Mouse (Mus musculus) mouse embryonic stem cell (cell line): ENCODE results near the gene Galr3.
"Not testable (repeated sequence)": the region's sequence is repeated elsewhere in the genome, so short reads cannot be mapped to it uniquely, and the experiment has no call there.

Source experiments
- in situ Hi-C, 2 experiments: fragments of 300-500 bp; cut with MboI; formaldehyde crosslinking; loops; 1 replicate in 1 of 2; 3 replicates in 1 of 2; pipeline ENCODE4 v1.14.3; 2019 to 2020; ENCODE audit warnings: low sequenced_read_pairs in 2 of 2, low pct_unique_long_range_greater_than_20kb in 1 of 2, mixed read lengths in 1 of 2; ENCODE audit not compliant: unreplicated experiment in 1 of 2

Galr3 gene

GRCm38 (mm10) chr15:79041585-79041984, at the start of gene Galr3:
Gene Galr3 (plus strand): TSS chr15:79041885.
- in situ Hi-C loops = no loop called here

DNA sequence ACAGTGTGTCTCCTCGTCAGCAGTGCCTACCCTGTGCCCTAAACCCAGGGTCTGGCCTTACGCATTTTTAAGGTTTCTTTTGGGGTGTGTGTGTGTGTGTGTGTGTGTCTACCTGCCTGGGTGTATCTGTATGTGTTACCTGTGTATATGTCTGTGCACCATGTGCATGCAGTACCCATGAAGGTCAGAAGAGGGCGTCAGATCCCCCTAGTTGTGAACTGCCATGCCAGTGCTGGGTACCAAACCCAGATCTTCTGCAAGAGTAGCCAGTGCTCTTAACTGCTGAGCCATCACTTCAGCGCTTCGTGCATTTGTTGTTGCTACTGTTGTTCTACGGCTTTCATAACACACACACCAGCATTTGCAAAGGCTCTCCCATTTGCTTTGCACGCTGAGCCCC, 49.5 kb upstream of the Galr3 start:
- in situ Hi-C loops = no loop called here

DNA sequence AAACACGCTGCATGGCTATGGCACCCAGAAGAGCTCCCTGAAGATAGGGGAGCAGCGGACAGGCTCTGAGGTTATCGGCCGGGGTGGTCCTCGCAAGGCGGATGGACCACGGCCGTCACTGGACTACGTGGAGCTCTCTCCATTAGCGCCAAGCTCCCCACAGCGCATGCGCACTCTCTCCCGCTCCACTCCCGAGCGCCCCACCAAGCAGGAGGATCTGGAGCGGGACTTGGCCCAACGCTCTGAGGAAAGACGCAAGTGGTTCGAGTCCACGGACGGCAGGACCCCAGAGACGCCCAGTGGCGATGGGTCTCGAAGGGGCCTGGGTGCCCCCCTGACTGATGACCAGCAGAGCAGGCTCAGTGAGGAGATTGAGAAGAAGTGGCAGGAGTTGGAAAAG, 48.8 kb upstream of the Galr3 start:
- in situ Hi-C loops = no loop called here

- in situ Hi-C loops = no loop called here
Measured at GRCm38 (mm10) chr15:78995916-78996315, 45.8 kb upstream of the Galr3 start.

DNA sequence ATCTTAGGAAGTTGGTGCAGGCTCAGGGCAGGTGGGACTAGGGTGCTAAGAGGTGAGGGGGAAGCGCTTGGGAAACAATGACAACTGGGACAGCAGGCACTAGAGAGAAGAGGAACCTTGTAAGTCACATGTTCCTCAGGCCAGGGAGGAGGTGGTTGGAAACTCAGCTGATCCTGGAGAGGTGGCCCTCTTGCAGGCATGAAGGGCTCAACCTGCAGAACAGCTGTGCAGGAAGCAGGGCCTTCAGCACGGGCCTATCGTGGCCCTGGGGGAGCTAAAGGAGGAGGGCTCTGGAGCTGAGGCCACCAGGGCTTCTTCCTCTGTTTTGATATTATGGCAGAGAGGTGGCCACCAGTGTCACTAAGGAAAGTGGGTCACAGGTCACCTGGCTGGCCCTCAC, 45.0 kb upstream of the Galr3 start:
- in situ Hi-C loops = no loop called here

GRCm38 (mm10) chr15:78998348-78998747, 43.3 kb upstream of the Galr3 start:
- in situ Hi-C loops = no loop called here

DNA sequence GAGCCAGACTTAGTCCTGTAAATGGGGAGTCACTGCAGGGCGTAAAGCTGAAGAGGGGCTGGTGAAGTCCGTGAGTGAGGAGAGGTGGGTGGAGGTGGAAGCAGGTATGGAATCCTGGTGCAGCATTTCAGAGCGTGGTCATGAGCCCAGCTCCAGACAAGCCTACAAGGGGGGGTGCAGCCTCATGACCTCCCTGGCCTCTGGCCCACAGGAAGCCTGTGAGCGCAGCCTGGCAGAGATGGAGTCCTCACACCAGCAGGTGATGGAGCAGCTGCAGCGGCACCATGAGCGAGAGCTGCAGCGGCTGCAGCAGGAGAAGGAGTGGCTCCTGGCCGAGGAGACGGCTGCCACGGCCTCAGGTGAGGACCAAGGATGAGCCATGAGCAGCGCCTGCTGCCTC, 42.1 kb upstream of the Galr3 start:
- in situ Hi-C loops = no loop called here

DNA sequence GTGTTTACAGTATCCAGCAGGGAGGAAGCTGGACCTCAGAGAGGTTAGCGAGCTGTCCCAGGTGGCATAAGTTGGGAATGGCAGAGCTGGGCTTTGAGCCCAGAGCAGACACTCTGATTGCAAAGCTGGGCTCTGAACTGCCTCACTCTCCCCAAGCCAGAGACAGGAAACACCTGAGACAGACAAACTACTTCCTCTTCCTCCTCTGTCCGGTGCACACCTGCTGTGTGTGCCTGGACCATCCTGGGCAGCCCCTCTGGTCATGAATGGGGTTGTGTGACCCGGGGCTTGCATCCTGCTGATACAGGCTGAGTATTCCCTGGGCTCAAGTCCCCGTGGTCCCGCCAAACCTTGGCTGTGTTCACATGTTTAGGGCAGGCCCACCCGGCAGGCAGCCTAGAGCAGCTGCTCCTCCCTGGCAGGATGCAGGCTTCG, 41.3 kb upstream of the Galr3 start:
- in situ Hi-C loops = no loop called here

DNA sequence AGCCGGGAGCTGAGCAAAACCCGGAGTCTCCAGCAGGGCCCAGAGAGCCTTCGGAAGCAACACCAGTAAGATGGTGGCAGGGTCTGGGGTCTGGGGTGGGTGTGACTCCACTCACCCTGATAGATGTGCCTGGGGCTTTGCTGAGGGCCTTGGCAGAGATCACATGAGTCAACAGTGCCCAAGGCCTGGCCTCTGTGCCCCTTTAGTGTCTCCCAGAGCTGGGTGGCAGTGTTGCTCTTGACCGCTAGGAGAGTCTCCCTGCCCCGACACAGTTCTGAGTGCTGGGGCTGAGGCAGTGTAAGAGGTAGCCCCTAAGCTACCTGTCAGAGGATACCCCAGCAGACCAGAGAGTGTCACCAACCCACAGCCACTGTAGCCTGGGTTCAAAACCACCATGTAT, 40.1 kb upstream of the Galr3 start:
- in situ Hi-C loops = no loop called here

- in situ Hi-C loops = no loop called here
Measured at GRCm38 (mm10) chr15:79002036-79002435, 39.6 kb upstream of the Galr3 start.

- in situ Hi-C loops = no loop called here
Measured at GRCm38 (mm10) chr15:79003079-79003478, 38.6 kb upstream of the Galr3 start.

DNA sequence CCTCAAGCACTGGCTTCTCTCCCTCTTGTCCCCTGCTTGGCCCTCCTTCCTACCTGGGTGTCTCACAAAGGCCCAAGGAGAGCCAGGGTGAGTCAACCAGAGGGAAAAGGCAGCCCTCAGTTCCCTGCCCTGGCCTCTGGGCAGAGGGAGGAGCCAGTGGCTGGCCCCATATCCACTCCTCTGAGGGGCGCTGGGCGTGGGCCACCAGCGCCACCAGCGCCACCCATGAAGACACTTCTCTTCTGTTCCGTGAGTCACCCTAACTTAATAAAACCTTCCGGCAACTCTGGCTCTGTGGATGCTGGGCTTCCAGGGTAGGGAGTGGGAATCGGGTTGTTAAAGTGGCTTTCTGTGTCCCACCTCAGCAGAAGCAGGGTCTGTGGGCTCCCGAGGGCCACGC, 36.1 kb upstream of the Galr3 start:
- in situ Hi-C loops = no loop called here

DNA sequence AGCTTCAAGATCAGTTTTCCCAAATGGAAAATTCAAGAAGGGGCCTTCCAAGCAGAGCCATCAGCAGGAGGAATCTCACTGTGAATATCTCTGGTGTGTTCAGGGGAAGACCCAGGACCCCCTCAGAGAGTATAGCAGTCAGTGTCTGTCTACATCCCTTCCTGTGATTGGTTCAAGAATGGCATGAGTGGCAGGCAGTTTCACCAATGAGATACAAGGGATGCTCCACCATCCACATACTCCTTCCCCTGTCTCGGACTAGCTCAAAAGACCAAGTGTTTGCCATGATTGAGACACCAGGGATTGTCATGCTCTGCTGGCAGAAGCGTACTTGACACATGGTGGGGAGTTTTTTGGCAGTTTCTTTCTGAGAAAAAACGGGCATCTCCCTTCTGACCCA, 35.0 kb upstream of the Galr3 start:
- in situ Hi-C loops = no loop called here

GRCm38 (mm10) chr15:79007059-79007458, 34.6 kb upstream of the Galr3 start:
- in situ Hi-C loops = no loop called here

DNA sequence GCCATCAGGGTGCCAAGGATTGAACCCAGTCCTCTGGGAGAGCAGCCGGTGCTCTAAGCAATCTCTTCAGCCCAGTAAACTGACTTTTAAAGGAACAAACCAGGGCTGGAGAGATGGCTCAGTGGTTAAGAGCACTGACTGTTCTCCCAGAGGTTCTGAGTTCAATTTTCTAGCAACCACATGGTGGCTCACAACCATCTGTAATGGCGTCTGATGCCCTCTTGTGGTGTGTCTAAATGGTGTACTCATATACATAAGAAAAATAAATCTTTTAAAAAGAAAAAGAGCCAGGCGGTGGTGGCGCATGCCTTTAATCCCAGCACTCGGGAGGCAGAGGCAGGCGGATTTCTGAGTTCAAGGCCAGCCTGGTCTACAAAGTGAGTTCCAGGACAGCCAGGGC, 33.8 kb upstream of the Galr3 start:
- in situ Hi-C loops = not testable (repeated sequence)

GRCm38 (mm10) chr15:79009734-79010133, 32.0 kb upstream of the Galr3 start:
- in situ Hi-C loops = no loop called here

- in situ Hi-C loops = no loop called here
Measured at GRCm38 (mm10) chr15:79011550-79011949, 30.1 kb upstream of the Galr3 start.

DNA sequence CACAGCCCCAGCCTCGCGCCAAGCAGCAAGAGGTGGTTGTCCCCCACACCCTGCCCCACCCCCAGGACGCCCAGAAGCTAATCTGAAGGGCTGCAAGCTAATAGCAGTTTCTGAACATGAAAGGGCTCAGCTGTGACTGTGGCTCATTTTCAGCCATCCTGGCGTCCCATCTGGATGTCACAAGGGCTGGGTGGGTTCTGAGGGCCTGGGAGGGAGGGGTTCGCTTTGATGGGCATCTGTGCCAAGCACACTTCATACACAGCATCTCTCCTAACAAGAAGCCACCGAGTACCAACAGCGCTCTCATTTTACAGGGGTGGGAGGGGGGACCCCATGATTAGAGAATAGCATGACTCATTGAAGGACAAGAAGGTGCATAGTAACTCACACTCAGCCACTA, 28.3 kb upstream of the Galr3 start:
- in situ Hi-C loops = no loop called here

GRCm38 (mm10) chr15:79018191-79018590, 23.5 kb upstream of the Galr3 start:
- in situ Hi-C loops = no loop called here

GRCm38 (mm10) chr15:79018886-79019285, 22.8 kb upstream of the Galr3 start:
- in situ Hi-C loops = no loop called here

DNA sequence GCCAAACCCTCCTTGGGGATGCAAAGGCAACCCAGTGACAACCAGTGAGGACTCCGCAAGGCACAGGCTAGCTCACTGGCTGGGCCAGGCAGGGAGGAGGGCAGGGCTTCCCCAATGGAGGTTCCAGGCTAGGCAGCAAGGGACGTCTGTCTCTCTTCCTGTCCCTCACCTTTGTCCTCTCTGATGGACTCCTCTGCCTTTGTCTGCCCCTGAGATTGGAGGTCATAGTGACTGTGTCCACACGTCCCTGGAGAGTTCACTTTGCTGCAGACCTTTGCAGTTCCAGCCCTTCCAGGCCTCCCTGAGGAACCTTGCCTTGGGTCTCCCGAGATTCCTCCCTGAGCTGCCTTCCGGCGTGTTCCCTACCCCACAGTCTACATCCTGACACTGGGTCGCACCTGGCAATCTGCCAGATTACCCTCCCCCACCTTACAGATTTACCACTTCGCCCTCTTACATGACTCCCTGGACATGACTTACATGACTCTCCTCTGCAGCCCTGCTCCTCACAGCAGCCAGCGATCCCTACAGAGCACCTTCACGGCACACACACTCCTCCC, 18.9 kb upstream of the Galr3 start:
- in situ Hi-C loops = no loop called here
